9 mouse cellular contexts compared by ENCODE assay signal in the genomic region with DNA sequence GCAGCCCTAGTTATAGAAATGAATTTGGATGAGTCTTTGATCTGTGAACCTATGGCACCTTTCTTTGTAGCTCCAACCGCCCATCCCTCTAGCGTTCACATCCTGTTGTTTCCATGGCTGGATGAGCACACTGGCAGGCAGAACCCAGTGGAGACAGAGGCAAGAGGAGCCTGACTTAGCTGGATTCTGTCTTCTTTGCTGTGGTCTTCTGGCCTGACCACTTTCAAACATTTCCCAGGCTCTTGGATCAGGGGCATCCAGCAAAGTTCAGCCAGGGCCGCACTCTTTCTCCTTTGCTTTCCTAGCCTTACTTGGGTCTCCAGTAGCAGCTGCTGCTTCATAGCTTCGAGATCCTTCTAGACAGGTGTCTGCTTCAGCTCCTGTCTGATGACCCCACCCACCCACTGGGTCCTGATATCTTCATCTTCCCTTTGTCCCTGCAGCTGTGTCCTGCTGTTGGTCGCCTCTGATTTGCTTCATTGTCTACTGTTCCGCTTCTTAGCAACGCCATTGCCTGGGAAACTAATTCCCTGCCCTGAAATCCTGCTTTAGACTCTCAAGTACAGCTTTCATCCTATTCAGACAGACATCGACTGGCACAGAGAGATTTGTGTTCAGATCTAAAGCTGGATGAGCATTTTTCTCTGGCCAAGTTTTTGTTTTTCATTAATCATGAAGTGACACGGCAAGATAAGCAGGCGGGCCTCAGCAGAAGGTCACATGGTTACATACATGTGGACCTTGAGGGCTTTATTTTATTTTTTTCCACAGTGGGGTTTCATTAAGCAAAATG.
A peak's percentile ranks its signal among the peaks of the same experiment; 100 is the strongest.
DNase-seq lines count a peak whose midpoint lies in the region; ATAC-seq lines count a peak whose summit lies in the region.
"Had no signal": no experiment of that assay in that cellular context is flagged by ENCODE, and none has a peak within 500 bp of the region (broad histone marks: within the 10 kb centered on the region; RNA-seq: fewer than 3 reads in every experiment).

No protein-coding gene starts in this region.

- no peaks in the 10 kb centered on the region for H3K36me3 ChIP-seq in forebrain, embryonic 13.5 days (ENCODE audit: poor library complexity, severe bottlenecking)
- no peaks in the 10 kb centered on the region for H3K36me3 ChIP-seq in midbrain, embryonic 11.5 days (ENCODE audit: control insufficient read depth, insufficient read depth, low read length)

- peak overlapping the region; percentile 60 for H3K27ac ChIP-seq in forebrain, embryonic 13.5 days
- H3K27ac ChIP-seq in midbrain, embryonic 11.5 days (ENCODE audit: low read depth, low read length) = peak overlapping the region; percentile 61

- no peak overlapping the region for H3K9ac ChIP-seq in forebrain, embryonic 13.5 days
- H3K9ac ChIP-seq in midbrain, embryonic 11.5 days (ENCODE audit: low read length) = no peak overlapping the region

- peak; percentile 67; the same call in 1 of the 2 replicates for ATAC-seq in forebrain, embryonic 13.5 days
- peak; percentile 87 for ATAC-seq in midbrain, embryonic 11.5 days (ENCODE audit: low FRiP score)
- ATAC-seq in activated CD4-positive, CD25-positive, alpha-beta regulatory T cell, adult 4 months = no peak

- H3K4me3 ChIP-seq in forebrain, embryonic 13.5 days = no peak overlapping the region
- no peak overlapping the region for H3K4me3 ChIP-seq in midbrain, embryonic 11.5 days (ENCODE audit: low read depth, low read length)

- peaks cover 12% of the 10 kb centered on the region for H3K4me1 ChIP-seq in forebrain, embryonic 13.5 days
- peaks cover 16% of the 10 kb centered on the region for H3K4me1 ChIP-seq in midbrain, embryonic 11.5 days (ENCODE audit: control insufficient read depth, insufficient read depth, low read length)

- WGBS in forebrain, embryonic 13.5 days = 24% methylated on average over 10 of the region's 10 CpGs
- WGBS in midbrain, embryonic 11.5 days = 14% methylated on average over 10 of the region's 10 CpGs

- DNase-seq in adrenal gland, adult (ENCODE audit: inconsistent age in 2 of 2, low spot score in 1 of 2) = peak; percentile 20 to 74
- no peak for DNase-seq in adrenal gland, postnatal 25 days
- DNase-seq in R1 (ENCODE audit: low read depth, low spot score) = peak; percentile 18
- peak; percentile 95 for DNase-seq in midbrain, embryonic 11.5 days (ENCODE audit: low spot score, missing footprints)
- DNase-seq in testis, postnatal 14 days (ENCODE audit: low spot score) = no peak
- no peak for DNase-seq in spleen, postnatal 4 days (ENCODE audit: low spot score in 2 of 2)
- DNase-seq: cerebellum, adult 9-10 months had no signal

- H3K27me3 ChIP-seq in forebrain, embryonic 13.5 days = no peaks in the 10 kb centered on the region
- H3K27me3 ChIP-seq in midbrain, embryonic 11.5 days (ENCODE audit: control insufficient read depth, insufficient read depth, low read length) = peaks cover 18% of the 10 kb centered on the region

- H3K9me3 ChIP-seq in forebrain, embryonic 13.5 days (replicated peaks) = 0 out of 2 replicates have a peak, but pooled peaks cover 3% of the 10 kb centered on the region
- peaks cover 10% of the 10 kb centered on the region; the same call in 1 of the 2 replicates for H3K9me3 ChIP-seq in midbrain, embryonic 11.5 days (ENCODE audit: control insufficient read depth, low read length)

- H3K4me2 ChIP-seq in forebrain, embryonic 13.5 days = no peak overlapping the region
- H3K4me2 ChIP-seq in midbrain, embryonic 11.5 days = 0 out of 2 replicates have a peak overlapping the region, but pooled peaks have one; percentile 8

Comparison
In these comparisons a context has a peak if more than half of its experiments do, and no peak if none do; other contexts are left out.
1. DNase-seq: peak in adrenal gland, adult (2 of 2), R1 (single experiment) and midbrain, embryonic 11.5 days (single experiment); none in adrenal gland, postnatal 25 days (single experiment), testis, postnatal 14 days (single experiment) and spleen, postnatal 4 days (0 of 2).